Comparison of ENCODE assay signal across 33 mouse cellular contexts in the genomic region with DNA sequence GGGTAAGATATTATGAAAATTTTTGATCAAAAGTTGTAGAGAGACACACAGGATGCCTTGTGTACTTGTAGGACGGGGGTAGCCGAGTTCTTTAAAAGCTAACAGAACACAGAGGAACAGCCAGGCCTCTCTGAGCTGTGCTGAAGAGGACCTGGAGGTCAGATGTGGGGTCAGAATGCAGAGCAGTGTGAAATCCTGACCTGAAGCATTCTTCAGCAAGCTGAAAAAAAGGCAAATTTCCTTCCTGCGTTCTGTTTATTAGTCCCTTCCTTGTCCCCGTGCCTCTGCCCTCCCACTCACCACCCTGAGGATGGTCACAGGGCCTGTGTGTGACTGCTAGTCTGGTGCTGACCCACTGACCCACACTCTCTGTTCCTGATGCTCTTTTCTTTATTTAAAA.
DNase-seq lines count a peak whose midpoint lies in the region; ATAC-seq and TF ChIP-seq lines count a peak whose summit lies in the region.
"Had no signal": no experiment of that assay in that cellular context is flagged by ENCODE, and none has a peak within 500 bp of the region (broad histone marks: within the 10 kb centered on the region; RNA-seq: fewer than 3 reads in every experiment).

No protein-coding gene starts in this region.

- H3K27ac ChIP-seq in kidney, adult 2 months (ENCODE audit: insufficient read depth, low read depth, low read length) = no peak overlapping the region
- no peak overlapping the region for H3K27ac ChIP-seq in kidney, embryonic 14.5 days (ENCODE audit: low read depth, low read length)
- no peak overlapping the region for H3K27ac ChIP-seq in midbrain, embryonic 11.5 days (ENCODE audit: low read depth, low read length)
- no peak overlapping the region for H3K27ac ChIP-seq in midbrain, postnatal 0 days (ENCODE audit: low read depth, low read length)
- H3K27ac ChIP-seq in liver, embryonic 13.5 days = peak overlapping the region; percentile 88
- H3K27ac ChIP-seq: forebrain, embryonic 15.5 days; heart, embryonic 13.5 days; hindbrain, embryonic 14.5 days; left cerebral cortex, adult 2 months; limb, embryonic 12.5 days; midbrain, embryonic 10.5 days; neural tube, embryonic 12.5 days; stomach, postnatal 0 days had no signal

- no peak overlapping the region for H3K4me3 ChIP-seq in kidney, adult 2 months (ENCODE audit: insufficient read depth, low read depth, low read length)
- no peak overlapping the region for H3K4me3 ChIP-seq in kidney, embryonic 14.5 days (ENCODE audit: low read length)
- H3K4me3 ChIP-seq in midbrain, embryonic 11.5 days (ENCODE audit: low read depth, low read length) = no peak overlapping the region
- H3K4me3 ChIP-seq in midbrain, postnatal 0 days (ENCODE audit: low read depth, low read length) = no peak overlapping the region
- no peak overlapping the region for H3K4me3 ChIP-seq in liver, embryonic 13.5 days (replicated peaks)
- H3K4me3 ChIP-seq: forebrain, embryonic 15.5 days; heart, embryonic 13.5 days; left cerebral cortex, adult 2 months; limb, embryonic 12.5 days; midbrain, embryonic 10.5 days; myocyte; neural tube, embryonic 12.5 days had no signal

- peaks cover 6% of the 10 kb centered on the region; the same call in 1 of the 2 replicates for H3K4me1 ChIP-seq in kidney, adult 2 months (ENCODE audit: control insufficient read depth, insufficient read depth, low read length)
- peaks cover 13% of the 10 kb centered on the region for H3K4me1 ChIP-seq in kidney, embryonic 14.5 days (ENCODE audit: control insufficient read depth, insufficient read depth, low read length)
- H3K4me1 ChIP-seq in midbrain, embryonic 11.5 days (ENCODE audit: control insufficient read depth, insufficient read depth, low read length) = no peaks in the 10 kb centered on the region
- H3K4me1 ChIP-seq in midbrain, postnatal 0 days (ENCODE audit: insufficient read depth, low read length) = no peaks in the 10 kb centered on the region
- peaks cover 93% of the 10 kb centered on the region for H3K4me1 ChIP-seq in liver, embryonic 13.5 days (replicated peaks)
- H3K4me1 ChIP-seq: forebrain, embryonic 15.5 days had no signal

- TF ChIP-seq POLR2A in kidney, adult 2 months (IDR thresholded peaks at IDR 0.05; ENCODE audit: low read depth, low read length) = no peak

- no peak for TF ChIP-seq CTCF in kidney, adult 2 months (conservative IDR thresholded peaks at IDR 0.05; ENCODE audit: insufficient read depth, insufficient read length, low read depth, low read length)
- TF ChIP-seq CTCF in midbrain, postnatal 0 days (IDR thresholded peaks at IDR 0.05) = no peak

- 27% methylated on average over 4 of the region's 4 CpGs for WGBS in kidney, adult 2 months
- 19% methylated on average over 4 of the region's 4 CpGs for WGBS in kidney, embryonic 14.5 days
- 33% methylated on average over 4 of the region's 4 CpGs for WGBS in midbrain, embryonic 11.5 days
- WGBS in midbrain, postnatal 0 days = 46% methylated on average over 4 of the region's 4 CpGs
- 42% methylated on average over 4 of the region's 4 CpGs for WGBS in liver, embryonic 13.5 days (ENCODE audit: insufficient replicate concordance)

- H3K36me3 ChIP-seq in kidney, adult 2 months (ENCODE audit: control insufficient read depth, insufficient read depth, low read length) = no peaks in the 10 kb centered on the region
- no peaks in the 10 kb centered on the region for H3K36me3 ChIP-seq in kidney, embryonic 14.5 days (ENCODE audit: control insufficient read depth, insufficient read depth, low read length)
- H3K36me3 ChIP-seq in midbrain, embryonic 11.5 days (ENCODE audit: control insufficient read depth, insufficient read depth, low read length) = no peaks in the 10 kb centered on the region
- H3K36me3 ChIP-seq in midbrain, postnatal 0 days (ENCODE audit: insufficient read depth, low read length) = no peaks in the 10 kb centered on the region
- 0 out of 2 replicates have a peak, but pooled peaks cover 3% of the 10 kb centered on the region for H3K36me3 ChIP-seq in liver, embryonic 13.5 days
- H3K36me3 ChIP-seq: forebrain, embryonic 15.5 days; heart, embryonic 13.5 days; limb, embryonic 12.5 days; midbrain, embryonic 10.5 days; neural tube, embryonic 12.5 days had no signal

- H3K27me3 ChIP-seq in kidney, adult 2 months (replicated peaks; ENCODE audit: control insufficient read depth, insufficient read depth, low read length) = no peaks in the 10 kb centered on the region
- H3K27me3 ChIP-seq in kidney, embryonic 14.5 days (ENCODE audit: control insufficient read depth, insufficient read depth, low read length) = no peaks in the 10 kb centered on the region
- no peaks in the 10 kb centered on the region for H3K27me3 ChIP-seq in midbrain, embryonic 11.5 days (ENCODE audit: control insufficient read depth, insufficient read depth, low read length)
- 0 out of 2 replicates have a peak, but pooled peaks cover 4% of the 10 kb centered on the region for H3K27me3 ChIP-seq in midbrain, postnatal 0 days (ENCODE audit: insufficient read depth, low read length)
- no peaks in the 10 kb centered on the region for H3K27me3 ChIP-seq in liver, embryonic 13.5 days
- H3K27me3 ChIP-seq: forebrain, embryonic 15.5 days; heart, embryonic 13.5 days; limb, embryonic 12.5 days; neural tube, embryonic 12.5 days had no signal

- H3K9me3 ChIP-seq in kidney, embryonic 14.5 days (ENCODE audit: control insufficient read depth, low read length) = no peaks in the 10 kb centered on the region
- H3K9me3 ChIP-seq in midbrain, embryonic 11.5 days (ENCODE audit: control insufficient read depth, low read length) = no peaks in the 10 kb centered on the region
- no peaks in the 10 kb centered on the region for H3K9me3 ChIP-seq in midbrain, postnatal 0 days (ENCODE audit: low read length)
- no peaks in the 10 kb centered on the region for H3K9me3 ChIP-seq in liver, embryonic 13.5 days (replicated peaks)
- H3K9me3 ChIP-seq: forebrain, embryonic 15.5 days; heart, embryonic 13.5 days; limb, embryonic 12.5 days; midbrain, embryonic 10.5 days; neural tube, embryonic 12.5 days had no signal

- no peak overlapping the region for H3K9ac ChIP-seq in kidney, embryonic 14.5 days (ENCODE audit: low read depth, low read length)
- no peak overlapping the region for H3K9ac ChIP-seq in midbrain, embryonic 11.5 days (ENCODE audit: low read length)
- no peak overlapping the region for H3K9ac ChIP-seq in midbrain, postnatal 0 days (replicated peaks; ENCODE audit: low read length, poor library complexity, severe bottlenecking)
- peak overlapping the region; percentile 42 for H3K9ac ChIP-seq in liver, embryonic 13.5 days
- H3K9ac ChIP-seq: forebrain, embryonic 15.5 days; heart, embryonic 13.5 days; hindbrain, embryonic 14.5 days; limb, embryonic 12.5 days; lung, embryonic 14.5 days; neural tube, embryonic 12.5 days had no signal

- H3K4me2 ChIP-seq in kidney, embryonic 14.5 days (replicated peaks; ENCODE audit: low read depth, low read length) = no peak overlapping the region
- H3K4me2 ChIP-seq in midbrain, embryonic 11.5 days = no peak overlapping the region
- H3K4me2 ChIP-seq in midbrain, postnatal 0 days (ENCODE audit: low read depth, low read length, poor library complexity, severe bottlenecking) = no peak overlapping the region
- H3K4me2 ChIP-seq in liver, embryonic 13.5 days = 0 out of 2 replicates have a peak overlapping the region, but pooled peaks have one; percentile 11
- H3K4me2 ChIP-seq: forebrain, embryonic 15.5 days; heart, embryonic 13.5 days; hindbrain, embryonic 14.5 days; limb, embryonic 12.5 days; lung, embryonic 14.5 days; neural tube, embryonic 12.5 days had no signal

- peak; percentile 28 for DNase-seq in kidney, adult 2 months
- DNase-seq in midbrain, embryonic 11.5 days (ENCODE audit: low spot score, missing footprints) = peak; percentile 51
- no peak for DNase-seq in midbrain, postnatal 0 days (ENCODE audit: low spot score)
- no peak for DNase-seq in liver, embryonic 13.5 days
- DNase-seq in spleen, postnatal 36 days (ENCODE audit: low spot score in 2 of 2) = no peak
- no peak for DNase-seq in testis, postnatal 14 days (ENCODE audit: low spot score)
- DNase-seq: adrenal gland, postnatal 14 days; B cell, adult 2 months; cerebellum, adult 11 months; cerebellum, adult 9-10 months; cerebellum, postnatal 36 days; gastrocnemius, postnatal 25 days; heart, adult 11 months; heart, postnatal 10 days; kidney, postnatal 10 days; lung, embryonic 14.5 days; lung, postnatal 14 days; right cerebral cortex, adult 18-20 months; spleen, adult 18-20 months; thymus, adult 2 months; thymus, postnatal 36 days had no signal

- ATAC-seq in kidney, embryonic 14.5 days (ENCODE audit: low FRiP score, low TSS enrichment) = no peak
- ATAC-seq in midbrain, embryonic 11.5 days (ENCODE audit: low FRiP score) = no peak
- ATAC-seq in midbrain, postnatal 0 days (ENCODE audit: low FRiP score) = no peak
- no peak for ATAC-seq in liver, embryonic 13.5 days (ENCODE audit: low read depth)
- ATAC-seq: forebrain, embryonic 15.5 days; intestine, postnatal 0 days; midbrain, embryonic 16.5 days had no signal

Comparison
In these comparisons a context has a peak if more than half of its experiments do, and no peak if none do; other contexts are left out.
1. DNase-seq: peak in kidney, adult 2 months (single experiment) and midbrain, embryonic 11.5 days (single experiment); none in midbrain, postnatal 0 days (single experiment), liver, embryonic 13.5 days (single experiment), spleen, postnatal 36 days (0 of 2) and testis, postnatal 14 days (single experiment).